Mouse (Mus musculus): ENCODE measurements at regions not wholly inside any gene's neighbourhood (a gene's known extent, or its start where the extent isn't known, plus 50 kb on each side); places are given as distances from the start of the nearest gene placed in this dataset.
"Not testable (repeated sequence)": the region's sequence is repeated elsewhere in the genome, so short reads cannot be mapped to it uniquely, and the experiment has no call there.

DNA sequence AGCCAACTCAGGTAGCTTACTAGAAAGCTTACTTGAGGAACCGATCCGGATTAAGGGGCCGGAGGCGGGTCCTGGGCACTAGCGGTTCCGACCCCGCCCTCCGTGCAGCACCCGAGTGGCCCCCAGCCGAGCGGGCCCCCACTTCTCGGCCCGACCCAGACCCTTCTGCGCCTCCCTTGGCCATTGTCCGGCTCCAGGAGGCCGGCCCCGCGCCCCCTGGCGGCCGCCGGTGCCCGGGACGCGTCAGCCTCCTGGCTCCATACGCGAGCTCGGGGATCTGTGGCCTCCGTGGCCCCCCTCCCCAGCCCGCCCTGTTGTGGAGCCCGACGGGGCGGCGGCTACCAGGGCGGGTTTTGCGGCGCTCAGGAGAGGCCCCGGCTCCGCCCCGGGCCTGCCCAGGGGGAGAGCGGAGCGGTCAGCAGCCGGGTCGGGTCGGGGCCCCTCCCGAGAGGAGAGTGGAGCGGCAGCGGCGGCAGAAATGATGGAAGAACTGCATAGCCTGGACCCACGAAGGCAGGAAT is 94.3 kb upstream of the Zfp986 start:
- DNase-seq = peak; percentile 28 to 33

DNA sequence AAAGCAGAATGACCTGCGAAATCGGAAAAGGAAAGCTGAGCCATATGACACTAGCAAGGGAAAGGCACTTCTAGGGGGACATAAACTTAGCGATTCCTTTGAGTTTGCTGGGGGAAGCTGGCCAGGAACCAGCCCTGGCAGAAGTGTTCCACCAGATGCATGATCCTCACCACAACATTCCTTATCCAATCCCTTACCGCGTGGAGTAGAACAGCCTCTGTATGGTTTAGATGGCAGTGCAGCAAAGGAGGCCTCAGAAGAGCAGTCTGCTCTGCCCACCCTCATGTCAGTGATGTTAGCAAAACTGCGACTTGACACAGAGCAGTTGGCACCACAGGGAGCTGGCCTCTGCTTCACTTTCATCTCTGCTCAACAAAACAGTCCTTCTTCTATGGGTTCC is 93.7 kb upstream of the Zfp986 start:
- DNase-seq = not testable (repeated sequence)

DNA sequence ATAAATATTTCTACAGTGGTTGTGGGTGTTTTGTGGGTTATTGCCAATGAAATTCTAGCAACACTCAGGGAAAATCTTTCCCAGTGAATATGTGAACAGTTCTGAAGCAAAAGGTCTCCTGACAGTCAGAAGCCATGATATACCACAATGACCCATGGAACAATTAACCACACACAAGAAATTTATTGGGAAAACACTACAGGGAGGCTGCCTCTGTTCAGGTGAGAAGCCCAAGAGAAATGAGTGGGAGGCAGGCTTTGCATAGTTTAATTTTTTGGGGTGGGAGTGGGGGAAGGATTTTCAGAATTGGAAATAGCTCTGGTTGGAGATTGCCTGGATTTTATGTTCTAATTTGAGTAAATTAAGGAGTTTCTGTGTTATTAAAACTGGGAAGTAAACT is 92.1 kb upstream of the Zfp986 start:
- DNase-seq = not testable (repeated sequence)

DNA sequence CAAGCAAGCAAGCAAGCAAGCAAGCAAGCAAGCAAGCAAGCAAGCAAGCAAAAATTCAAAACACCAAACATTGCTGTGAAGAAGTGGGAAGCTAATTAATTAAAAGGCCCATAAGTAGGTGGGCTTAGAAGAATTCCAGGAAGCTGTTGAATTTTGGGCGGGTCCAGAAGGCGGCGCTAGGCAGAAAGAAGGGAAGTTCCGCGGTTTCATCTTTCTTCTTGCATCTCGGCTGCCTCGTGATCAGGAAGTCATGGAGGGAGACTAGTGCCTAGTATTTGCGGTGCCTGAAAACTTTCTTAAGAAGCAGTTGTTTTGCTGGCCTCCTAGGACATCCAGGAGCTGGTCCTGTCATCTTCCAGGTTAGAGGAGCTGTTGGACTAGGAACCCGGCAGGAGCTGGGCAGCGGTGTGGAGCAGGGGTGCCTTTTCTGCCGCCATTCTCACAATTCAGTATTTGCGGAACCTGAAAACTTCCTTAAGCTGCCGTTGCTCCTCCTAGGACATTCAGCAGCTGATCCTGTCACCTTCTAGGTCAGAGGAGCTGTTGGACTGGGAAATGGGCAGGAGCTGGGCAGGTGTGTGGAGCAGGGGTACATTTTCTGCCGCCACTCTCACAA is 87.2 kb upstream of the Zfp986 start:
- not testable (repeated sequence) for DNase-seq

DNA sequence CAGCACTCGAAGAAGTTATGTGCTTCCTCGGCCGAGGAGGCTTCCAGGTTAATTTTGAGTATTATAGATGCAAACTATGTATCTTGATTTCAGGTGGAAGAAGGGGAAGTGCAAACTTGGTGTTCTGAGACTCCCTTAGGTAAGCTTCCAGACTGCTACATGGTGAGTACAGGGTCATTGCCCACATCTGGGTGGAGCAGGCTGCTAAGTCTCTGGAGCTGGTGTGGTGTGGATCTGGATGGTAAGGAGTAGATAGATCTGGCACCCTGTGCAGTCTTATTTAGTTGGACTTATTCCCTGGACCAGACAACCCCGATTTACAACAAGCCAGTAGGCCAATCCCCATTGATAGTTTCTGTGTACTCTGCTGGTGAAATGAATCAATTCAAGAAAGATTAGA is 53.9 kb upstream of the Zfp986 start:
- not testable (repeated sequence) for DNase-seq

Measured in cerebellum, postnatal 14 days (tissue).